10 mouse cellular contexts compared by ENCODE assay signal in the genomic region with DNA sequence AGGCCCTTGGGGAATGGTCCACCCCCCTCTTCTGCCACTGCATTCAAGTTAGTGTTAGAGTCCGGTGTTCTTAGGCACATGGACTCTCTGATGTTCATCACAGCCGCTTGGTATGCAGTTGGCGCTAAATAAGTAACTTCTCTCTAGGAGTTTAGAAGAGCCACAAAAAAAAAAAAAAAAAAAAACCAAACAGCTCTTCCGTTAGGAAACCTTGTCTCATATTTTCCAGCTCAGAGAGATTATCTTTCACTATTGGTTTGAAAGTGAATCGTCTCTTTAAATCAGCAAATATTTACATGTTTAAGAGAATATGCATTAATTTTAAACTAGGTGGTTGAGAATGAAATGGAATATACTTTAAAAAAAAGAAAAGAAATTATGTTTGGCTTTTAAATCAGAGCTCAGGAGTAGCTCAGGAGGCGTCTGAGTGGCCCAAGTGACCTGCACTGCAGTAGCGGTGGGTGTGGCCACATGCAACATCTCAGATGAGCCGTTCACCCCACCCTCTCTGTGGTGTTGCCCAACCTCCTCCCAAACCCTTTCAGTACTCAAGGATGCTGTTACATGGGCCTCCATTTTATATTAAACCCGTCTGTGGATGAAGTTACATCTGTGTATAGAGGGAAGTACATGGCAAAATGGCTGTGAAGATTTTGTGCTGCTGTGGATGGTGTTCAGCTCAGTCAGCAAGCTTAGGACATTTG.
DNase-seq lines count a peak whose midpoint lies in the region; ATAC-seq and TF ChIP-seq lines count a peak whose summit lies in the region.
"Had no signal": no experiment of that assay in that cellular context is flagged by ENCODE, and none has a peak within 500 bp of the region (broad histone marks: within the 10 kb centered on the region; RNA-seq: fewer than 3 reads in every experiment).

No protein-coding gene starts in this region.

- peaks cover 54% of the 10 kb centered on the region for H3K4me1 ChIP-seq in embryonic facial prominence, embryonic 10.5 days
- H3K4me1 ChIP-seq in heart, postnatal 0 days (ENCODE audit: control insufficient read depth, insufficient read depth), result no peaks in the 10 kb centered on the region
- peaks cover 12% of the 10 kb centered on the region for H3K4me1 ChIP-seq in neural tube, embryonic 12.5 days

- 64% methylated on average over 9 of the region's 9 CpGs for WGBS in embryonic facial prominence, embryonic 10.5 days
- 48% methylated on average over 9 of the region's 9 CpGs for WGBS in heart, postnatal 0 days
- WGBS in neural tube, embryonic 12.5 days, result 74% methylated on average over 9 of the region's 9 CpGs

- peak overlapping the region; percentile 69 for H3K4me2 ChIP-seq in heart, postnatal 0 days (ENCODE audit: low read depth, low read length)
- H3K4me2 ChIP-seq in neural tube, embryonic 12.5 days (replicated peaks), result peak overlapping the region; percentile 56

- TF ChIP-seq EP300 in heart, postnatal 0 days (IDR thresholded peaks at IDR 0.05; ENCODE audit: low read depth), result no peak

- no peak overlapping the region for H3K9ac ChIP-seq in heart, postnatal 0 days (replicated peaks; ENCODE audit: low read depth, low read length)
- H3K9ac ChIP-seq in neural tube, embryonic 12.5 days, result peak overlapping the region; percentile 71

- DNase-seq in layer of hippocampus, adult 2 months (ENCODE audit: low spot score in 2 of 2), result no peak
- DNase-seq in layer of hippocampus, adult 9-10 months (ENCODE audit: low spot score), result no peak
- DNase-seq in embryonic facial prominence, embryonic 10.5 days (ENCODE audit: low spot score), result no peak
- DNase-seq in heart, postnatal 0 days (ENCODE audit: low spot score), result no peak
- no peak for DNase-seq in adrenal gland, postnatal 10 days
- no peak for DNase-seq in cerebellum, postnatal 10 days
- DNase-seq: cerebellum, adult 18-20 months; gastrocnemius, postnatal 10 days; lung, postnatal 14 days had no signal

- no peak for ATAC-seq in heart, postnatal 0 days (ENCODE audit: insufficient read depth, low read depth)
- ATAC-seq in neural tube, embryonic 12.5 days (ENCODE audit: low FRiP score, low read depth), result no peak

- H3K27ac ChIP-seq in layer of hippocampus, adult 2 months, result peak overlapping the region; percentile 96
- H3K27ac ChIP-seq in embryonic facial prominence, embryonic 10.5 days (replicated peaks), result peak overlapping the region; percentile 82; the same call in 1 of the 2 replicates
- H3K27ac ChIP-seq in heart, postnatal 0 days (ENCODE audit: low read depth), result peak overlapping the region; percentile 89
- H3K27ac ChIP-seq in neural tube, embryonic 12.5 days, result no peak overlapping the region

- no peaks in the 10 kb centered on the region for H3K9me3 ChIP-seq in embryonic facial prominence, embryonic 10.5 days
- H3K9me3 ChIP-seq in heart, postnatal 0 days (replicated peaks; ENCODE audit: control insufficient read depth, low read length), result no peaks in the 10 kb centered on the region
- no peaks in the 10 kb centered on the region for H3K9me3 ChIP-seq in neural tube, embryonic 12.5 days

- H3K36me3 ChIP-seq in embryonic facial prominence, embryonic 10.5 days (replicated peaks), result no peaks in the 10 kb centered on the region
- no peaks in the 10 kb centered on the region for H3K36me3 ChIP-seq in heart, postnatal 0 days (replicated peaks; ENCODE audit: control insufficient read depth, insufficient read depth, low read length)
- no peaks in the 10 kb centered on the region for H3K36me3 ChIP-seq in neural tube, embryonic 12.5 days

- no peak for TF ChIP-seq CTCF in layer of hippocampus, adult 2 months (conservative IDR thresholded peaks at IDR 0.05)
- no peak for TF ChIP-seq CTCF in heart, postnatal 0 days (IDR thresholded peaks at IDR 0.05; ENCODE audit: low read depth)

- no peaks in the 10 kb centered on the region for H3K27me3 ChIP-seq in embryonic facial prominence, embryonic 10.5 days (replicated peaks; ENCODE audit: low read depth, poor library complexity, severe bottlenecking)
- no peaks in the 10 kb centered on the region for H3K27me3 ChIP-seq in heart, postnatal 0 days (ENCODE audit: control insufficient read depth, insufficient read depth, low read length)
- no peaks in the 10 kb centered on the region for H3K27me3 ChIP-seq in neural tube, embryonic 12.5 days (replicated peaks)

- peak overlapping the region; percentile 80 for H3K4me3 ChIP-seq in layer of hippocampus, adult 2 months
- peak overlapping the region; percentile 56 for H3K4me3 ChIP-seq in embryonic facial prominence, embryonic 10.5 days
- peak overlapping the region; percentile 58 for H3K4me3 ChIP-seq in heart, postnatal 0 days (ENCODE audit: low read depth, low read length)
- H3K4me3 ChIP-seq in neural tube, embryonic 12.5 days, result peak overlapping the region; percentile 55
